Mouse (Mus musculus) cerebellum, adult 9-11 months (tissue): ENCODE measurements at regions not wholly inside any gene's neighbourhood (a gene's known extent, or its start where the extent isn't known, plus 50 kb on each side); places are given as distances from the start of the nearest gene placed in this dataset.
"Not testable (repeated sequence)": the region's sequence is repeated elsewhere in the genome, so short reads cannot be mapped to it uniquely, and the experiment has no call there.

ENCODE experiments used
- DNase-seq: peaks from one replicate; pipeline ENCODE4 v3.0.0; 2022

DNA sequence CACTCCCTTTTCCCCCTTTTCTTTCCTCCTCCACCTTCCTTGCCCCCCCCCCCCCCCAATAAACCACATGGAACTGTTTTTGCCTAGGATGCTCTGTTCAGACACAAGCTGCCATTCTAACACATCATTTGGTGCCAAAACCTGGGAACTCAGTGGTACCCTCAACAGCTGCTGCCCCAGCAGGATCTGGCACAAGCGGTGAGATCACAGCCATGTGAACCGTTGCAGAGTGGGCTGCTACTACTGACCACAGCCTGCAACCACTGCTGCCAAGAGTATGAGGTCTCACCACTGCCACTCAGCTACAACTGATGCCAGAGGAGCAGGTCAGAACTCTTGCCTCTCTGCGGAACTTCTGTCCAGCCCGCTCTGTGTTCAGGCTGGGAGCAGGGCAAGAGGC, 206.2 kb downstream of the Pcsk1 start:
- DNase-seq, result peak; percentile 25

DNA sequence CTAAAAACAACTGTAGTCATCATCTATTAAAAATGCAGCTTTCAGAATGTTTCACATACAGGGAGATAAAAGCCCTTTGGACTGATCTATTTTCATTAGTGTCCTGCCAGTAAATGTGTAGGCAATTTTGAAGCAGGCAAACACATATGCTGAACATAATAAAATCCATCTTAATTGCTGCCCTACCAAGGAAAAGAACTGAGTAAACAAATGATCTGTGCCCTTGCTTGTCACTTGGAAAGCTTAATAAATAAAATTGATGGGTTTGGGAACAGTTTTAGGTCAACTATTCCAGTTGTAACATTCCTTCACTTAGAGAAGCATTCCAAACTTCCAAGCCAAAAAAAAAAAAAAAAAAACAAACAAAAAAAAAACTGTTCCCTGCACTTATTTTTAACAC, 230.2 kb downstream of the Pcsk1 start:
- DNase-seq, result no peak

DNA sequence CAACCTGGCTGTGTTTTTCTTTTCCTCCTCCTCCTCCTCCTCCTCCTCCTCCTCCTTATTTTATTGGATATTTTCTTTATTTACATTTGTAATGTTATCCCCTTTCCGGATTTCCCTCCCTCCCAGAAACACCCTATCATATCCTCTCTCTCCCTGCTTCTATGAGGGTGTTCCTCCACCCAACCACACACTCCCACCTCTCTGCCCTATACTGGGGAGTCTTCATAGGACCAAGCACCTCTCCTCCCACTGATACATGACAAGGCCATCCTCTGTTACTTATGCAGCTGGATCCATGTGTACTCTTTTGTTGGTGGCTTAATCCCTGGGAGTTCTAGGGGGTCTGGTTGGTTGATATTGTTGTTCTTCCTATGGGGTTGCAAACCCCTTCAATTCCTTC, 230.6 kb downstream of the Pcsk1 start:
- DNase-seq, result no peak

DNA sequence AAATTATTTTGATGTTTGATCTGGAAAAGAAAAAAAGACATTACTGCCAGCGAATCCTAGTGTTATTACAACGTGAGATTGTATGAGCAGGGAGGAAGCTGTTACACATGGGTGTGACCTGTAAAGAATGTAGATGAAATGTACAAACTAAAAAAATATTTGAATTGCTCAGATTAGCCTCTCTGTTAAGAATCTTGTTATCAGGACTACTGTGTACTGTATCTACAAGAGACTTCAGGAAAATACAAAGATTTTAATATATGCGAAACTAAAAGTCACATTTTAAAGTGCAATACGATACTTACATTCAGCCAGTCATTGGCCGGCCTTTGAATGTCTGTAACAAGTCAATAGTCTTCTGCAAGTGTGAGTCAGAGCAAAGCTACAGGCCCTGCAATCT, 247.4 kb downstream of the Pcsk1 start:
- DNase-seq, result no peak

DNA sequence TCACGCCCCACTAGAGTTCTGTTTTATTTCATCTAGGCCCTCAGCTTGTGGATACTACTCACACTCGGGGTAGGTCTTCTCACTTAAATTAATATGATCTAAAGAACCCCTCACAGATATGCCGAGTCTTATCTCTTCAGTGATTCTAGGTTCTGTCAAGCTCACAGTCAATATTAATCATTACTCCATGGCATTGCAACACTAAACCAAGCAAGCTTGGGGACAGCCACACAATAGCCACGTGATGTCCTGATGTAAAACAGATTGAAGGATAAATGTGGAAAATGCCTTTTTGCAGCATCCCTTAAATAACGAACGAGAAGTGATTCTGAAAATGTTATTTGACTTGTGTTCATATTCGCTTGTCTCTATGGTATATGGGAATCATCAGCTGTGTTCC, 253.8 kb downstream of the Pcsk1 start:
- DNase-seq, result no peak

DNA sequence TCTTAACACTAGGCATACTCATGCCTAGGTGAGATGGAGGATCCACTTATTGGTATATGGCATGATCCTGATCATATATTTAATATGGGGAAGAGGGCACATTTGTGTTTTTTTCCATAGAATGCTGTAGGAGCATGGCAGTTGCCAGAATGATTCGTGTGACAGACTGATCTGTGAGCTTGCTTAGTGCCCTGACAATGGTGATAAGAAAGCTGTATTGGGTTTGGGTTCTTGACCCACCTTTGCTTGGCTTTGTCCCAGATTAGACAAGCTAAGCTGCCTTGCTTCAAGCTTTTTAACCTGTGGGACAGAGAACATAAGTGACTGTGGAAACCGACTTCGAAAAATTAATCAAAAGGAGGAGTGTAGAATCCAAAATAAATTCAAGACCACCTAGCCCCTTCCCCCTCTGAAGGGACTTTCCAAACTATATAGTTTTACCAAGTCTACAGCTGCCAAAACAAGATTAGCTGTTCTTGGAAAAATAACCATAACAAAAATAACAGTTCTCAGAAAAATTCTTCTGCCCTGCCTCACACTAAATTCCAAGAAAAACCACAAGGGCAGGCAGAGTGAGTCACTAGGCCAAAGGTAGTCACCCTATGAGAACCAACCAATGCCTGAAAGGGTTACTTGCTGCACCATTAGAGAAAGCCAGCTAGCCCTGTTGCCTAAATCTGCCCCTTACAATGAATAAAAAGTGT, 277.2 kb downstream of the Pcsk1 start:
- no peak for DNase-seq

DNA sequence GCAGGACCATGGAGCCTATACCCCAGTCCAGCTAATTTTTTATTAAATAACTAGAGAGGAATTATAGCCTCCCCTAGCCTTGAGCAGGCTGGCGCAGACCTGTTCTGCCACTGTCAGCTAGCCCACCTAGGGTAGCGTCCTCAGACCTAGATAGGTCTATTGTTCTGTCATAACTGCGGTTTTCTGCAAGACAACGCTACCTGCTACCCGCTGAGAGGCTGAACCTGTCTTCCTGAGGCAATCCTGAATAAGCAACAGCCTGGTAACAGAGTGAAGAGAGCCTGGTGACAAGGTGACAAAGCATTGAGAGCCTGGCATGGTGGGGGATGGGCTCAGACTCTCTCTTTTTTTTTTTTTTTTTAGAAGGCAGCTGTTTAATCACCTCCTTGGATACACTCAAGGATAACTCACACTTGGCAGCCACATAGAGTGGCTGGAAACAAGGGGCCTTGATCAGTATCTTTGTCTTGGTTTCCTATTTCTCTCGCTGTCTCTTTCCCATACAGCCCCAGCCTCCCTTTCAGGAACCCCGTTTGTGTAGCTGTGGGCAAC, 278.7 kb downstream of the Pcsk1 start:
- no peak for DNase-seq

DNA sequence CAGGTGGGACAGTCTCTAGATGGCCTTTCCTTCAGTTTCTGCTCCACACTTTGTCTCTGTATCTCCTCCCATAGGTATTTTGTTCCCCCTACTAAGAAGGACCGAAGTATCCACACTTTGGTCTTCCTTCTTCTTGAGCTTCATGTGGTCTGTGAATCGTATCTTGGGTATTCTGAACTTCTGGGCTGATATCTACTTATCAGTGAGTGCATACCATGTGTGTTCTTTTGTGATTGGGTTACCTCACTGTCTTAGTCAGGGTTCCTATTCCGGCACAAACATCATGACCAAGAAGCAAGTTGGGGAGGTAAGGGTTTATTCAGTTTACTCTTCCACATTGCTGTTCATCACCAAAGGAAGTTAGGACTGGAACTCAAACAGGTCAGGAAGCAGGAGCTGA, 287.5 kb downstream of the Pcsk1 start:
- not testable (repeated sequence) for DNase-seq

DNA sequence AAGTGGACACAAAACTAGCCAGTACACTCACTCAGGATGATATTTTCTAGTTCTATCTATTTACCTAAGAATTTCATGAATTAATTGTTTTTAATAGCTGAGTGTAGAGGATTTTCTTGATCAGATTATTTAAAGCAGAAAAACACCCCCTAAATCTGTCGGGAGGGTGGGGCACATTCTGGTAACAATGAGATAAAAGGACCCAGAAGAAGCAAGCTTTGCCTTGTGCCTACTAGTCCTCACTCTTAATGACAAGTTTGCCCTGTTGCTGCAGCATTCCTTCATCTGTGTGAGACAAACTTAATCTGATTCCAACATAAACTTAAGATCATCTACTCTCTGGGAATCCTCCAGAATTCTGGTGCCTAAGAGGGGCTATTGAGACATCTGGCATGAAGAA, 288.1 kb downstream of the Pcsk1 start:
- no peak for DNase-seq

DNA sequence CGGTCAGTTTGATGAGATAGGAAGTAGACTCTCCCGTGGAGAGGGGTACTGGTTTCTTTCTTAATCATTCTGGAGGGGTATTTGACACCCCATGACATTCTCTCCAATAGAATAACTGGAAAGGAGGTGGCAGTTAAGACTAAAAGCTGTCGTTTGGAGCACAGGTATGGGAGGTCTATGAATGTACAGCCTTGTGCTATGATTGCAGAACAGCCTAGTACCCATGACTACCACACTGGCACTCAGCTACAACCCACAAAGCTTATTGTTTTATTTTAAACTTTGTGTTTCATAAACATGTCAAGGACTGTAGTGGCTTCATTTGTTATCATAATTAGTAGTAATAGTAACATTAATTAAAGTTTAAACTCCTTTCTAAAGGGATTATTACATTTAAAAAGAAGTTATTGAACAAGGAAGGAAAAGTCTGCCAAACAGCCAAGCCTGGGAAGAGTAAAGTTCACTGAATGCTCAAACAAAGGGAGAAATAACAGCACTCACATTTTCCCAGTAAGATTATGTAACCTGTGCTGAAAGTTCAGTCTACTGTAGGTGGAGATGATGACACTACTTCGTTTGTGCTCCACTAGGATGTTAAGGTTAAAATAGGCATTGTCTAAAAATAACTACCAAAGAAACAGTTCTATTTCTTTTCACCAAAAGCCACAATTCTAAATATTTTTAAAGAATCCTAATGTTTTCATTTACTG, 295.2 kb downstream of the Pcsk1 start:
- no peak for DNase-seq

DNA sequence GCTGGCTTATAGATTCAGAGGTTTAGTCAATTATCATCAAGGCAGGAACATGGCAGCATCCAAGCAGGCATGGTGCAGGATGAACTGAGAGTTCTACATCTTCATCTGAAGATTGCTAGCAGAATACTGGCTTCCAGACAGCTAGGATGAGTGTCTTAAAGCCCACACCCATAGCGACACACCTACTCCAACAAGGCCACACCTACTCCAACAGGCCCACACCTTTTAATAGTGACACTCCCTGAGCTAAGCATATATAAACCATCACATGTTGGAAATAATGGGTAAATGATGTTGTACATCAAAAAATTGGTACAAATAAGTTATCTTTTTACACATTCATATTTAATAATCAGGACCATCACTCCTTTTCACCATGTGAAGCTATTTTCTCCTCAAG, 299.6 kb downstream of the Pcsk1 start:
- no peak for DNase-seq

DNA sequence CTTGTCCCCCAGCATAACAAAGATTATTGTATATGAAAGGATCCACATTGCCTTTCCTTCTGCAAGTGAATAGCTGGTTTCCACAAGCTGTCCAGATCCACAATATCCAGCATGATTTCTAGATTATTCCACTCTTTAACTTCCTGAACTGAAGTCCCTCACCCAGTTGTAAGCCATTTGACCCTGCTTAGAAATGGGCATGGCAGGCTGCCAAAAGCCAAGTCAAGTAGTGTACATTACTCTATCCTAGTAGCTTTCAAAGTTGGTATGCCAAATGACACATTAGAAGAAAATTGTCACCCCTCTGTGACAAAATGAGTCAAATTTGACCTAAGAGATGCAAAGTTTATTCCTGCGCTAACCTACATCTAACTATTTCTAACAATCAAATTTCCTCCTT, 300.6 kb downstream of the Pcsk1 start:
- DNase-seq, result no peak

DNA sequence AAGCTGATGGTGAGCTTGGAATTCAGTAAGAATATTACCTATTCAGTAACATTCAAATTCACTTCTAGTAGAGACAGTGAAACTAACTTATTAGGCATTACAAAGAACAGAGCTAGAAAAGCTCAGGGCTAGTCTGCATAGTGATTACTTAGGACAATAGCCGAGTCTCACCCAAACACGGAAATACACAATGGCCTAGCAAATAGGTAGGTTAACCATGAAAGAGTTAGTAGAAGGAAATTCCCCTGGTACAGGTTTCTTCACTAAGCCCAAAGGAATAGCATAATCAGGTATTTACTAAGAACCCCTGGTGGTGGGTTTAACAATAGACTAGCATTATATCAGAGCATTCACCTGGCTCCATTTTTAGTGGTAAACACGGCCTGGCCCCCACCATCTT, 306.7 kb upstream of the Ell2 start:
- DNase-seq, result not testable (repeated sequence)

DNA sequence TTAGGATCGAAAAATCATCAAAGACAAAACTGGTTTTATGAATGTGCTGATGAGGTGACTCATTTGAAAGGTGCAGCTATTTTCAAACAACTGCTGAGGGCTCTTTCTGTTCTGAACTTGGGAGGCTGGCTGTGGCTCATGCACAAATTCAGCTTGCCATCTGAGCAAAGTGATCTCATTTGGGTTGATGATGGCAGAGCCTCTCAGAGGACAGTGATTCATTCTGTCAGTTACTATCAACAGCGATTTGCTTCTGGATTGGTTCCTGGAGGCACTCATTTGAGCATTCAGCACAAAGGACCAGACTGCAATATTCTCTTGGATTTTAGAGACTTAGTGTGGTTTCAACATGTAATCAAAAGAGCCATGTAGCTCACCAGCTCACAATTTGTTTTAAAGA, 285.8 kb upstream of the Ell2 start:
- DNase-seq, result no peak

DNA sequence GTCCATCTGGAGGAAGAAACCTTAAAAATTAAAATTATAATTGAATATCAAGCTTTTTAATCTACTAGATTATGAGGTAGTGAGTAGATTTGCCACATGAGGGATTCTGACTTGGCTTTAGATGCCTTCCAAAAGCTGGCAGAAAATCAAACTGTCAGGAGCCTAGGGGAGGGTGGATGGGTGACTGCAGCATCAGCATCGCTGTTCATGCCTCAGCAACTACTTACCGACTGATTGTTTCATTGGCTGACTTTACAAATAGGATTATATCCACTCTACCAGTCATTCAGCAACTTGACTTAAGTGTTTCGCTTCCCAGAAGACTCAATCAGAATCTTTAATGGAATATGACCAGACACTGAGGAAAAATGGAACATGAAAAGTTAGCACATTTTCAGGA, 279.6 kb upstream of the Ell2 start:
- DNase-seq, result no peak

DNA sequence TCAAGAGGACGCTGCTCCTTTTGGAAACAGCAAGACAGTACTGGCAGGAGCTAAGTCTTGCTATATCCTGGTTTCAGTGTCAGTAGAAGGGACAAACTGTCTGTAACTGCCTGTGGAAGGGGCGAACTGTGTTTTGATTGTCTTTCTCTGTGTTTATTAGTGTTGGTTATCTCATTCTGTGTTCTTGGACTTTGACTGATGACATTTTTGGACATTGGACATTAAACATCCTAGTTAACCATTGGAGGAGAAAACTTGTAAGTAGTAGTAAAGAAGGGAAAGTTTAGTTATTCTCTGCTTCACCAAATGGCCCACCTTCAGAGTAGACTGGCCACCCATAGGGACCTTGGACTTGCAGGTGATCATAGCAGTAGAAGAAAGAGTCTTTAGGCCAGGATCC, 267.4 kb upstream of the Ell2 start:
- no peak for DNase-seq

DNA sequence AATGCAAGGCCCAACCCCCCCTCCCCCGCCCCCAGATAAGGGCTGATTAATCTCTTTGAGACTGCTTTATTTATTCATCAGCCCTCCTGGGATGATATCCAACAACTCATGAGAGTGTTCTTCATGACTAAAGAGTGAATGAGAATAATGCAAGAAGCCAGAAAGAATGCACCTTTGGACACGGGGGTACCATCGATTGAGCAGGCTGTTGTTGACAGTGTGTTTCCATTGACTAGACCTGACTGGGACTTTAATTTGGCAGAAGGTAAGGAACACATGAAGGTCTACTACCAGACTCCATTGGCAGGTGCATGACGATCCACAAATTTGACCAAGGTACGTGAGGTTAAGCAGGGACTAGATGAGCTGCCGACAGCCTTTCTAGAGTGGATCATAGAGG, 266.5 kb upstream of the Ell2 start:
- DNase-seq, result no peak

DNA sequence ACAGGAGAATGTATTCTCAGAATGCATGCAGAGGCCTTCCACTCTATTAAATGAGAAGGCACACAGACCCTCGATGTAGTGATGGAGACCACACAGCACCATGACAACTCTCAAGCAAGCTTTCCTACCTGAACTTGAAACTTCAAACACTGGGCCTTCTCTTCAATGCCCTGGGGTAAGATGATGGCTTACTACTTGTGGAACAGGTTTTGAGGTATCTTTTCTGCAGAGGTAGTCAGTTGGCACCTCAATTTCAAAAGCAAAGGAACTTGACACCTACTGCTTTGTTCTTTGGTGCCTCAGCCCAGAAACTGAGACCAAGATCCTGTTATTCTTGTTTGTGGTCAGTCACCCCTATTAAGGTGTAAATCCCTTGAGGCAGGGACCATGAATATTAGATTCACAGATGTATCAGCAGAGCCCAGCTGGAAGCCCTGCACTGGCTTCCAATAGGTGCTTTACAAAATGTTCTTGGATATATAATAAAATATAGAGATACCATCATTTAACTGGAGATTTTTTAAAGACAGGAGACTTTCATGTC, 246.2 kb upstream of the Ell2 start:
- DNase-seq, result no peak

DNA sequence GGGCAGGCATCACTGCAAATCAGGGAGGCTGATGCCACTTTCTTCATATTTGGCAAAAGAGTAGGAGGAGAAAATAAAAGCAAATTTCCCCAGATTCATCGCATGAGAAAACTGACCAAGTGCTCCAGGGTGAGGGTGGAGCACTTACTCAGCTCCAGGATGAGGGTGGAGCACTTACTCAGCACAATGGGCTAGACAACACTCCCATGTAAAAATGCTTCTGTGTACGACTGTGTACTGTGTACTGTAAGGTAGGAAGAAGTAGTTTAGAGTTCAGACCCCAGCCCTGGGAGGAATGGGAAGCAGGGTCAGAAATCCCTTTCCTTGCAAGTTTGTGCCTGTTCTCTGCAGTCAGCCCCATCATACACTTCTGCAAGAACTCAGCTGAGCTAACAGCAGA, 245.3 kb upstream of the Ell2 start:
- DNase-seq, result no peak

DNA sequence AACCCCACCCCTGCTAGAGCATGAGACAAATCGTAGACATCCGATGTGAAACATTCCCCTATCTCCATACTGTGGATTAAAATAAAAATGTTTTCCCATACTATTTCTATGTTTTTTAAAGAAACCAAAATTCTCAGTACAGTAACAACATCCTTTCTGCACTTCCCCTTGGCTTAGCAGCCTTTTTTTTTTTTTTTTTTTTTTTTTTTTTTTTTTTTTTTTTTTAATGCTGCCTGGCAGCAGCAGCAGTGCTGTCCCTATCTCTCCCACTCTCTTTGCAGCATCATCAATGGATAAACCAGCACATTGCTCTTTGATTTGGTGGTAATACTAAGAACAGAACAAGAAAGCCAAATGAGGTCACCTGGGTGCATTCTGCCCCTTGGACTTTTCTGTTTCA, 239.3 kb upstream of the Ell2 start:
- no peak for DNase-seq

DNA sequence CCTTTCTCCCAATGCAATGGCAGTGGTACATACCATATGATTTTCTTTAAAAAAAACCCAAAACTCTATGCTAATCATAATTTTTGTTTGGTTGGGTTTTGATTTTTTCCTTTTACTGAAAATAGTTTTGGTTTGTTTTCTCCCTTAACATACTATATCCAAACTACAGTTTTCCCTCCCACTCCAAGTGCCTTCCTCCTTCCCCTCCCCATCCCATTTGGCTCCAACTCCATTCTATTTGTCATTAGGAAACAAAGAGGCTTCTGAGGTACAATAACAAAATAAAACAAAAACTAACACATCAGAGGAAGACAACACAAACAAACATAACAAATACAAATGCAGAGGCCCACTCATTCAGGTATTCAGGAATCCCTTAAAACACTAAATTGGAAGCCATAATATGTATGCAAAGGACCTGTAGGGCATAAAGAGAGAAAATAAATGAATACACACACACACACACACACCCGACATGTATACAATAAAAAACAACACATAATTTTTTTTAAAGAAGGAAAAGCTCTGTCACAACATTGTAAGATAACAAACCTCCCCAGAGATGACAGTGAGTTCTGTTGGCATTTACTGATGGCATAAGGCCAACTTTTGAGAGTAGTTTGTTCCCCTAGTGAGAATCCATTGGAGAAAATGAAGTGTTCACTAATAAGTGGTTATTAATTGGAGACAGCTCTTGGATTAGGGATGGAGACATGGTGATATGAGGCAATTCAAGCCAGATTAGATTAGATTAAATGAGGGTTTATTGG, 230.5 kb upstream of the Ell2 start:
- no peak for DNase-seq

DNA sequence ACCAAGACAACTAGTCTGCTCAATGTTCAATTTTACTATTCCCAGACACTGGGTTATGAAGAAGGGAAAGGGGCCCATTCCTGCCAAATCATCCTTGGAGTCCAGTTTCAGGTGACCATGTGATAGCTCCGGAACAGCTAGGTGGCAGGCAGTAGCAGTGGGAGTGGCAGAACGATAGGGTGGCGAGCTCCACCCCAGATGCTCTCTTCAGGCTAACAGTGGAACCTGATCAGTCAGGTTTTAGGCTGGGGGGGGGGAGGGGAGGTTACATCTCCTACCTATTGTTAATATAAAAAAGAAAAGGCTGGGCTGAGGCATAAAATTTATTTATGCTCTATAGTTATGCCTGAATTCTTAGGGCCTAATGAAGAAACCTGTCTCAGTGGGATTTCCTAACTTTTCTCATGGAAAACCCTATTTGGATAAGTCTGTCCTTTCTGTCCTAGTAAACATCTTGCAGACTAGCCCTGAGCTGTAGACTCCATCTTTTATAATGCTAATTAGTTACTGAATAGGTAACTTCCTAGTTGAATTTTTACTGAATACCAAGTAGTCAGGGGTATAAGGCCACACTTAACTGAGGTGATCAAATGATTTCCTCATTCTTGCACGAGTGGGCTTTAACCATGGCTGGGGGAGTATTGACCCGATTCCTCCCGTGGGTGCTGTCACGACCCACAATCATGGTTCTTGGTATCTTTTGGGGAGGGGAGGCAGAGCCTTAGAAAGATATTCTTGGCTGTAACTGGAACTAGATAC, 223.2 kb upstream of the Ell2 start:
- DNase-seq, result not testable (repeated sequence)

DNA sequence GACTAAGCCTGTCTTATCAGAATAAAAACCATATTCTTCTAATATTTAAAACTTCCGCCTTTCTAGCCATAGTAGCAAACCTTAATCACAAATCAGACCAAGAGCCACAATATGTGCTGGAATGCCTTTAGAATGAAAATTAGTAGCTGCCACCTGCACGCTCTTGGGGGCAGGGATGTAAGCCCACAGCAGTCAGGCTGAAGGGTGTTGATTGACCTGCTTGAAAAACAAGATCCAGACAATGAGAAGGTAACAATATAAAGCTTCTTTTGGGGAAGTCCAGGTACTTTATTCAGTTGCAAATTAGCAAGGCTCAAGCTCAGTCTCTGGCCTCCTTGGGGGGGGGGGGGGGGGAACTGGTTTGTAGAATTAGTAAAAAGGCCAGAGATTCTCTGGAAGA, 222.3 kb upstream of the Ell2 start:
- not testable (repeated sequence) for DNase-seq
